Mouse (Mus musculus): ENCODE data around the gene Uggt2. TPM values are rescaled to one million over a fixed set of nuclear protein-coding genes. Genes with fewer than 3 reads are reported as not detected.

Uggt2 gene
- total RNA-seq, 2 experiments from 2014 or later, result 7.6 to 7.9 TPM

- intact Hi-C loops (cut with DNase I; ENCODE audit: low total_unique reads), result no loop called here
- DNase-seq, result no peak
Observed at GRCm38 (mm10) chr14:118938551-118938950, 160.7 kb downstream of the Uggt2 start.

- DNase-seq, result peak; percentile 100
- intact Hi-C loops (cut with DNase I; ENCODE audit: low total_unique reads), result no loop called here
Observed at GRCm38 (mm10) chr14:118937533-118938492, 161.4 kb downstream of the Uggt2 start, which contains the start of gene Dnajc3. Gene Dnajc3 (plus strand): TSS chr14:118937976.

- intact Hi-C loops (cut with DNase I; ENCODE audit: low total_unique reads), result no loop called here
- DNase-seq, result no peak
Observed at GRCm38 (mm10) chr14:118936952-118937351, 162.3 kb downstream of the Uggt2 start.

GRCm38 (mm10) chr14:118936236-118936635, 163.0 kb downstream of the Uggt2 start:
- DNase-seq, result no peak
- intact Hi-C loops (cut with DNase I; ENCODE audit: low total_unique reads), result no loop called here

Other genes starting within 250 kb of the Uggt2 start
- 1 to 10 TPM; 3.0 to 4.3 TPM for gene Dzip1, start 174.0 kb downstream of the Uggt2 start, total RNA-seq (2021)
- gene Dnajc3, start 161.5 kb downstream of the Uggt2 start, total RNA-seq (2021), result 10 to 100 TPM; 19.3 to 22.0 TPM
- gene Hs6st3, start 38.9 kb upstream of the Uggt2 start, total RNA-seq (2021), result not detected